Mouse (Mus musculus): ENCODE results near the gene H2afy2.

Gene H2afy2

DNA sequence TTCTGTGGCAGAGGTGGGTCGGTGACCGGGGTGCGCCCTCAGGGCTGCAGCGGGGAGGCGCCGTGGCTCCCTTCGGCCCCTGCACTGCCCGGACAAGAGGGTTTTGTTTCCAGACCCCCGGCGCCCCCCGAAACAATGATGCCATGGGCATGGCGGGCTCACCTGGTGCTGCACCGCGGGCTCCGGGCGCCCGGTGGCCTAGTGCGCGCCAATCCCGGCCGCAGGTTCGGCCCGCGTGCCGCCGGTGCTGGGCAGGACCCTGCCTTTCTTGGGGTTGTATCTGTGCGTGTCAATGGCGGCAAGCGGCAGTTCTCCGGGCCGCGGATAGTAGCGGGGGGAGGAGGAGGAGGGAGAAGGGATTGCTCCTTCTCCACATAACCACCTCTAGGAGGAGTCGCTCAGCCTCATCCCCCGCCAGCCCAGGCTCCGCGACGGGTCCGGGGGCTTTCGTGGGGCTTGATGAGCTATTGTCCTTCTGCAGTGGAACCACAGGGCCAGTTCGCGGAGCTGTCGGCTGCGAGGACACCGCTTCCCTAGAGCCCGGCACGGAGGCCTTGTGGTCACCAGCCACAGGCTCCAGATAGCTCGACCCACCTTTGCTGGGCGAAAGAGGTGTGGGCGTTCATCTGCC, at the start of gene H2afy2:
Gene H2afy2 (minus strand): TSS at position 527 of the 631 bp plus-strand sequence.
- DNase-seq (ENCODE audit: inconsistent age in 2 of 2, low spot score in 1 of 2), result peak; percentile 74 to 90

DNA sequence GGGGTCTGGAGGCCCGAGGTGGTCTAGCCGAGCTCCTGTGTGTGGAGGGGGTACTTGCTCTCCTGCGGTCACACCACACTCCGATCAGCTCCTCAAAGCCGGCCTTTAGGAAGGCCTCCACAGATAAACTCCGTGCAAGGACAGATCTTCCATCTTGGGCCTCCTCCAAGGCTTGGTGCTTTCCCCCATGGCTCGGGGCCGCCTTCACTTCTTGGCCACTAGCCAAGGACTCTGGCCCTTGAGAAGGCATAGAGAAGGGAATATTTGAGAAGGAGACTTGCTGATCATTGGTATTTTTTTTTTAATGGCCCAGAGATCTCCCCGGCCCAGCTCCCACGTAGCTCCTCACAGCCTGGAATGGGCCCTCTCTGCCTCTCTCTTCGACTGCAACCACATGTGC, 48.8 kb upstream of the H2afy2 start:
- DNase-seq (ENCODE audit: inconsistent age in 2 of 2, low spot score in 1 of 2), result peak; percentile 18 to 39

DNA sequence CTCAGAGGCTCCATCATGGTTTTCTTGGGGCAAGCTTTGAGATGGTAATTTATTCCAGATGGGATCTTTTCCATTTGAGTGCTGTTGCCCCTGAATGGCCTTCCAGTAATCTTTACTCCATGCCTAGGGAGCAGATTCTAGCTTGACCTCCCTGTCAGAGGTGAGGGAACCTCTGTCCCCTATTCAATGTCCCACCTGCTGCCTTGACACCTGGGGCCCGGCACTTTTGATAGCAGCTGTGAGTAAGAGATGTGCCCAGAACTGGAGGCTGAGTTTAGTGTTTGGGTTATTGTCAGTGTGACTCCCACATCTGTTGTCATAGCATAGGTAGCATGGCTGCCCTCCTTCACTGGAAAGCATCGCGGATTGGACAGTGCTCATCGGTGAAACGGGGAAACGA, 47.8 kb upstream of the H2afy2 start:
- no peak for DNase-seq (ENCODE audit: inconsistent age in 2 of 2, low spot score in 1 of 2)

DNA sequence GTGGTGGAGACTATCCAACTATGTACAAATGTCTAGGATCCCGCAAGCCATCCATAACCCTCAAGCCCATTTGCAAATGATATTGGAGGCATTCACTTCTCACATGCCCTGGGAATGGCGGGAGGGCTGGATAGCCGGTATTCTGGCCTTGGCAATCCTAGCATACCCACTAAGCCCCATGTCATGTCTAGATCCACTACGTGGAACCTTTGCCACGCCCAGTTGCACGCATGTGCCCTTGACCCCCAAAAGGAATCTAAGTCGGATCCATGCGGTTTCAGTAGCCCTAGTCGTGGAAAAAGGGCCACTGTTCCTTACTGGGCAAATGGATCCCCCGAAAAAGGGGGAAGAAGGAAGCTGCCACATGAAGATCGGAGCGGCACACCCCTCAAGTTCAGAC, 47.3 kb upstream of the H2afy2 start:
- no peak for DNase-seq (ENCODE audit: inconsistent age in 2 of 2, low spot score in 1 of 2)

DNA sequence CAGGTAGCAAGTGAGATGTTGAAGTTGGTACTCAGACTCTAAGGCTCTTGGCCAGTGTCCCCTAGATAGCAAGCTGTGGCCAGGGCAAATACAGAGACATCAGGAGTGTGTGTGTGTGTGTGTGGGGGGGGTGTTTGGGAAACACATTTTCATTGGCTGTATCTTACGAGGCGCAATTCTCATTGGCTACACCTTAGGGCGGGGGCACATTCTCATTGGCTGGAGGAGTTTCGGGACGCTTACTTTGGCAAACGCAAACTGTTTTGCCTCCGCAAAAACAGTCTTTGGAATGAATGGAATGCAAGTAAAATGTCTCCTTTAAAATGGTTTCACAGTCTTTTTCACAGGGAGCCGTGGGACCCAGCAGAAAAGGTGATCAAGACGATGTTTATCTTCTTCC, 46.9 kb upstream of the H2afy2 start:
- no peak for DNase-seq (ENCODE audit: inconsistent age in 2 of 2, low spot score in 1 of 2)

DNA sequence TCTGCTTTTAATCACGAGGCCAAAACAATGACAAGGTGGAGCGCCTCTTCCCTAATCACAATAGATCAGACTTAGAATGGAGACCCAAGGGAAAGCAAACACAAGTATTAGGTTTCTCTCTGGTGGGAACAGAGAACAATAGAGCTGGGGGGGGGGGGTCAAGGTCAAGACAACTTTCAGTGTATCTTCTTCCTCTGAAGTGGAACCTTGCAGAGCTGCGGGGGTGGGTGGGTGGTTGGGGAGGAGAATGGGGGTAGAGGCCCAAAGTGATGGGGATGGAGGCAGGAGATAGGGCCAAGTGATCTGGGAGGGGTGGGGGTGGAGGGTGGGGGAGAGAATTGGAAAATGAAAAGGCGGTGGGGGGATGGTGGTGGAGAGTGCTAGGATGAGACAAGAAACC, 45.1 kb upstream of the H2afy2 start:
- DNase-seq (ENCODE audit: inconsistent age in 2 of 2, low spot score in 1 of 2), result no peak

DNA sequence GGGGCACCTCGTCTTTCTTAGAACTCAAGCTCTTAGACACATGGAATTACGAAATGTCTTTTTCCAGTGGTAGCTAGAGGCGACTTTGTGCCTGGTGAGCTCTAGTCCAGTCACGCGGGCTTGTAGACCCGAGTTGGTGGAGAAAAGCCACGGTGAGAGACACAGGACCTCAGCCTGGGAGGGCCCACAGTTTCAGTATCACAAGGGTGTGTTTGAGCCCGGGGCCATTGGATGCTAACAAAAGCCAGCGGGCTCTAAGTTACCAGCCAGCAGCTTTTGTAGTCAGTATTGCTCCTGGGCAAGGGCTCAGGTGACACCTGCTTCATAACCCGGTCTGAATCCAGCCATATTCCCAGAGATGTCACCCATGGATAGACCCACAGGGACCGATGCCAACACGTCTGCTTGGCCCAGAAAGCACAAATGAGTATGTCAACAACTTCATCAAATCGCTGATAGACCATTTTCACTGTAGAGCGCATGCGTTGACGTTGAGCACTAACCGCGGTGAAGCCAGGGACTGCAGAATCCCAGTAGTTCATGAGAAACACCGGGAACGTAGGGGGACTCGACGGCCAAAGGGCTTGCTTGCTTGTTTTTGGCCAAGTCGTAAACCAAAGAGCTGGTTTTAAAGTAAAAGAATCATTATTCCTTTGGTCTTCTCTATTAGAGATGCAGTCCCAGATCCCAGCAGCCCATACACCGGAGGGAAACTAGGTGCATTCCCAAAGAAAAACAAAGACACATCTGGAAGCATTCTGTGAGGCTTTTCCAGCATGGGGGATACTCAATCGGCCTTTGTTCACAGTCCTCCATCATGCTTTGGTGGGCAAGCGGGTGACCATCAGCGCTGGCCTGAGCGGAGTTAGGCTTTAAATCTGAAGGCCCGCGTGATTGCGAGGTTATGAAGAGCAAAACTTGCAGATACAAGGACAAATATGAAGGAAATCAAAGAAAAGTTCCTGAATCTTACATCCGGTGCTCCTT, 44.3 kb upstream of the H2afy2 start:
- no peak for DNase-seq (ENCODE audit: inconsistent age in 2 of 2, low spot score in 1 of 2)

DNA sequence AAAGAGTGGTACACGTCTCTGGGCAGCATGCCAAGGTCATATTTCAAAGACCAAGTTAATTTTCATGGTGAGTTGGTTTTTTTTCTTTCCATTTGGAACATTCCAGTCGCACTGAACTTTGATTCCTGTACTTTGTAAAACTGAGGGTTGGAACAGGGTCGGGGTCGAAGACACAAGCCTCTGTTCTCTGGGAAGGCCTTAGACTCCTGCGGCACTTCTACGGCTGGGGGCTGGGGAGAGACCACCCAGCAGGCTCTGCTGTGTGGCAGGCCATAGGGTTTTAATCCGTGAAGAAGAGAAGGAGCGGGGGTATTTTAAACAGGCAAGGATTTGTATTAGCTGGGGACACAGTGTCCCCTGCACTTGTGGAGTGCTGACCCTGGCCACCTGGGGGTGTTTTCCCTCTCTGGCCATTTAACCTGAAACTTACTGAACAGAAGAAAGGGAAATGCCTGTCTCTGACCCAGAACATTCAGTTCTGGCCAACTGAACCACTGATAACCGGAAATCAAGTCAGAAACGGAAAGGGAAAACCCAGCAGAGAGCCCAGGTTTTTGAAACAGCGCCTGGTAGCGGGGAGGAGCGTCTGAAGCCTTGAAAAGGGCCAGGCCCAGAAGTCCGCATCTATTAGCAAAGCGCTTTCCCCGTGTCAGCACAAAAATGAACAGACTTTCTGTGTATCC, 42.9 kb upstream of the H2afy2 start:
- DNase-seq (ENCODE audit: inconsistent age in 2 of 2, low spot score in 1 of 2), result peak; percentile 61 to 75

DNA sequence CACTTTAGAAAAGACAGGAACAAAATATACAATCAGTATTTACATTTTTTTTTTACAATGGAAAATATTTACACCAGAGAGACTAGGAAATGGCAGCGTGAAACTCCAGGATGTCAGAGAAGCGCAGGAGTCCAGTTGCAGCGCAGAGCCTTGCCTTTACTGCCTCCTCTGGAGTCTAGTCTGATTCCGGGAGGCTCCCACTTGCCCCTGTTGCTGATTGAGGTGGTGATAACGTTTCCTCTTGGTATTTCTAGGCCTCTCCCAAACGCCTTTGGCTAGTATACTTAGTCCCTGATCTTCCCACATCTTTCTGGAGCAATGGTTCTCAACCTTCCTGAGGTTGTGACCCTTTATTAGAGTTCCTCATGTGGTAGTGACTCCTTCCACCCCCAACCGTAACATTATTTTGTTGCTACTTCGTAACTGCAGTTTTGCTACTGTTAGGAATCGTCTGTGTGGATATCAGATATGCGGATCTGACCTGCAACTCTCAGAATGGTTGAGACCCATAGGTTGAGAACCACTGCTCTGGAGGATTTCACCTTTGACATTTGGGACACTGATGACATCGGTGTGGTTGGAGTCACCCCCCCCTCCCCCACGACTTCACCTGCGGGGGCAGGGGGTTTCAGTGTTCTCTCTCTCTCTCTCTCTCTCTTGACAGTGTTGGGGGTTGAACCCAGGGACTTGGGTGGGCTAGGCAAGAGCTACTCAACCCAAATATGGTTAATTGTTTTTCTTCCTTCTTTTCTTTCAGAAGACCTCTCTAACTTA, 42.2 kb upstream of the H2afy2 start:
- peak in 1 of 2 experiments; percentile 18 for DNase-seq (ENCODE audit: inconsistent age in 2 of 2, low spot score in 1 of 2)

DNA sequence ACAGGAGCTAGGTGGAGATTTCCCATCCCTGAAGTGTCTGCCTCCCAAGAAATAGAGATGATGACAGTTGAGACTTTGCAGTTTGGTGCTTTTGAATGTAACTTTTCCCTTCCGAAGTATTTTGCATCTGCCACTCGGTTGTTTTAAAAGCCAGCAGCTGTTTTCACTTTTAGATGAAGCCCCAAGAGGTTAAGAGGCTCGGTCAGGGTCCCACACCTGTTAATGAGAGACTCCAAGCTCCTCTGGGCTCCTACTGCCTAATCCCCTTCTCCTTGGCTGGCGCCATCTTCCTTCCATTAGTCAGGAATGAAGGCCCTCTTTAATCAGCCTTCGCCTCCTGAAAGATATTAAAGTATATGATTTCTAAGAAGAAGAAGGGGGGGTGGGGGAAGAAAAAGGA, 41.6 kb upstream of the H2afy2 start:
- no peak for DNase-seq (ENCODE audit: inconsistent age in 2 of 2, low spot score in 1 of 2)

DNA sequence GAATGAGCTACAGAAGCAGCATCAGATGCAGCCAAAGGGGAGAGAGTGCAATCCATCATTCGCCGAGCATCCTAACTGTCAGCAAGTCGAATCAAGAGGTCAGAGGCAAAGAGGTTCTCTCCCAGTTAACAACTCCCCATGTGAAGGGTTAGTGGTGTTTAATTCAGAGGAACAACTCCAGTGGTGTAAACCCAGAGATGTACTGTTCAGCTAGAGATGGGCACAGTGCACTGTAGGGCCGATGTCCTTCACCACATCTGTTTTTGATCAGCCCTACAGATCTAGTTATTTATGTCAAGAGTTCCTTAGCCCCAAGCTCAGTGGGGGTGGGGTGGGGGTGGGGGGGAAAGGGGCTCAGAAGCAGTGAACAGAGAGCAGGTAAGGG, 39.8 kb upstream of the H2afy2 start:
- no peak for DNase-seq (ENCODE audit: inconsistent age in 2 of 2, low spot score in 1 of 2)

DNA sequence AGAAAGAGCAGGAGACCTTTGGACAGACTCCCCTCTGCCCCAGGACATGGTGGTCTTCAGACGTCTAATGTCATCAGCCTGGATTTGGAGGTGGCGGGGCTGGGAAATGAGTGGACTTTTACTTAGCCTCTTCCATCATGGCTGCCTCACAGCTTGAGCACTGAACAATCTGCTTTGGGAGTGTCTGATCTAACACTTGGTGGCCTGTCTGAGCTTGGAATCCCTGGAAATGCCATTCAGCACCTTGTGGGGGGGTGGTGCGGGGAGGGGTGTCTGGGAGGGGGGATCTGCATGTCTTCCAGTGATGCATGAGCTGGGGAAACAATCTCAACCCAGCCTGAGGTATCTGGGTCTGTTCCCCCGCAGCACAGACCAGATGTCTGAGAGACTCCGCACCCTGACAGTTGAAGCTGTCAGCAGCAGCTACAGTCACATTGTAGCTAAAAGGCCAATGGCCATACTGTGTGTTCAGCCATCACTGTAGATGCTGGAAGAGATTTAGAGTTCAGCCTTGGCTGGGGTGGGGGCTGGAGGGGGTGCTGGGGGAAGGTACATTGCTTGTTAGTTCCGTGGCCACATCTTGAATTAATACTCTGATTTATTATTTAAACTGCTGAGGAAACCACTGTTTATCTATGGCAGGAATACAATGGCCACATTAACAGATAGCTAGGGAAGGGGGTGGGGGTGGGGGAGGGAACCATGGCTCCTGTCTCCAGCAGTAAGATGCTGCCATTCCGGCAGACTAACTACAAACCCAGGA, 39.2 kb upstream of the H2afy2 start:
- no peak for DNase-seq (ENCODE audit: inconsistent age in 2 of 2, low spot score in 1 of 2)

DNA sequence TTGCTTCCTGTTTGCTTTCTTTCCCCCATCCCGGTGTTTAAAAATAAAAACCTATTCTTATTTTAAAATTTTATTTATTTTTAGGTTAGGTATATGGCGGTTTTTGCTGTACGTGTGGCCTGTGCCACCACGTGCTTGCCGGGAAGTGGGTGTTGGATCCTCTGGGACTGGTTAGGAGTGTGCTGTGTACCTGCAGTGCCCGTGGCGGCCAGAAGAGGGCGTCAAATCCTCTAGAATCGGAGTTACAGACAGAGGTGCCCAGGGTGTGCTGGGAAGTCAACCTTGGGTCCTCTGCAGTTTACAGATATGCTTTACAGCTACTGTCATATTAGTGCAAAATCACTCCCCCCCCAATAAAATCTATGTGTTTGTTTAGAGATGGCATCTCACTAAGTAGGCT, 36.1 kb upstream of the H2afy2 start:
- peak in 1 of 2 experiments; percentile 22 for DNase-seq (ENCODE audit: inconsistent age in 2 of 2, low spot score in 1 of 2)

DNA sequence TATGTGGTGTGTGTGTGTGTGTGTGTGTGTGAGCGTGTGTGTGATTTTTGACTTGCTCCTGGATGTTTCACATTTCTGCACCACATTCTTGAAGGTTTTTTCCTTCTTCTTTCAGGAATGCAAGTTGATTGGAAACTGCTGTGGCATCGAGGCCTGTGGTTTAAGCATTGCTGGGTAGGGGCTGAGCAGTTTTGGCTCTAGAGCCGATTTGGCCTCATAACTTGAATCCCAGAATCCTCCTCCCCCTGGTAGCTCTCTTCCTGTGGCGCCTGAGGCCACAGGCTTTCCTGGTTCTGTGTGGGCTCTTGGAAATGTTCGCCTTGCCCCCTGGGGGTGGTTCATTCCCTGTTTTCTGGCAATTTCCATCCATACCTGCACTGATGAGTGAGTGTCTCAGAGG, 28.0 kb upstream of the H2afy2 start:
- no peak for DNase-seq (ENCODE audit: inconsistent age in 2 of 2, low spot score in 1 of 2)

DNA sequence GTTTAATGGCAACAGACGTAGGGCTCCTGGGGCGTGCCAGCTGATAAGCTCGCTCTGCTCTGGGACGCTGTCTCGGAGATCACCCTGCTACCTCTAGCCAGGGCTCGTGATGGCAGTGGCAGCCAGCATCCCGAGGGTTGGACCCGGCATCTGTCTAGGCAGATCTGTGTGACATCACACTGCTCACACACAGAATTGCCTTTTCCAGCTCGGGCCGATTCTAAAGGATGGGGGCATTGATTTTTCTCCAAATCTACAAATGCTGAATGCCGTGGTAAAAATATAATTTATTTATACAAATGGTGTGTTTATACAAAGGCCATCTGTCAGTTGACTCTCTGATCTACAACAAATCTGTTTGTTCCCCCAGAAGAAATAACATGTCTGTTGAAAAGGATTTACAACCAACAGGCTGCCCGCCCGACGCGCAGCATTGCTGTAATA, 14.2 kb upstream of the H2afy2 start:
- no peak for DNase-seq (ENCODE audit: inconsistent age in 2 of 2, low spot score in 1 of 2)

DNA sequence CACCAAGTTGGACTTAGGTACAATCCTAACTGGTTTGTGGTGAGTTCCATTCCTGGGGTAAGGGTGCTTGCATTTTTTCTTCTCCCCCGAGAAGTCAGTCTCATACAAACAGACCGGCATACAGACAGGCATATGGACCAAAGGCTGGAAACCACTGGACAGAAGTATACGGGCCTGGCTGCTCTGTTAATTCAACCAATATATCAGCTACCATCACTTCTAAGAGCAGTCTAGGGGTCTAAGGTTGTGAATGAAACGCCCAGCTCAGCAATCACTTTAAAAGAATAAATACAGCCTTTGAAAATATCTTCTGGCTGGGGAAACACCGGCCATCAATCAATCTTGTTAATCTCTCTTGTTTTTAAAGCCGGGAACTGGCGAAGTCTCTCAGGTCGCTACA, 11.5 kb upstream of the H2afy2 start:
- no peak for DNase-seq (ENCODE audit: inconsistent age in 2 of 2, low spot score in 1 of 2)

DNA sequence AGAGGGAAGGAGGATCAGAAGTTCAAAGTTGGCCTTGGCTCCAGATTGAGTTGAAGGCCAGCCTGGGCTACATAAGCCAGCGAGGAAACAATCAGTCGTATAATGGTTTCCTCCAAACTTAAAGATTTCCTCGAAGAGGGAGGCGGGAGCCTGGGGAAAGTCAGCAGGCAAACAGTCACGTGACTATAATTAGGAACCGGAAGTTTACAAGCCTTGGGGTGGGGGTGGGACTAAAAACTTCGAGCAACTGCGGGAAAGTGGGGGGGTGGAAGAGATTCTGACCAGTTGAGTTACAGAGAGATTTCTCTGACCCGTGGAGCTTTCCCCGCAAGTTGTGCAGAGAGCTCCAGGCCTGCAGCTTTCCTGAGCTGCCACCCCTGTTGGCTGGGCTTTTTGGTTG, 11.0 kb upstream of the H2afy2 start:
- DNase-seq (ENCODE audit: inconsistent age in 2 of 2, low spot score in 1 of 2), result no peak

DNA sequence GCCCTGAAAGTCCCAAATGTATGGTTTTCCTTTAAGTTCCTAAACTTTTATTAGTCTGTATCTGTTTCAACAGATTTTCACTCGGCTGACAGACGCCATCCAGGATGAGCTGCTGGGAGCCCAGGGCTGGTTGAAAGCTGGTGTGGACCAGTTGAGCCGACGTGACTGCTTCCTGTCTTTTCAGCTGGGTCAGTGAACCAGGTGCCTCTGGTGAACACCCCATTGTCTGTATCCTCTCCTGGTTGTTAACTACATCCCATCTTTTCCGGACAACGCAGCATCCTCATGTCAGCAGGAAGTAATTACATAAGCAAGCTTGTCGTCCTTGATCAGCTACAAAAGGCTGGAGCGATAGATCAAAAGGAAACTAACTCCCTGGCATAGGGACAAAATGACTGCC, 9.1 kb upstream of the H2afy2 start:
- DNase-seq (ENCODE audit: inconsistent age in 2 of 2, low spot score in 1 of 2), result peak in 1 of 2 experiments; percentile 43

DNA sequence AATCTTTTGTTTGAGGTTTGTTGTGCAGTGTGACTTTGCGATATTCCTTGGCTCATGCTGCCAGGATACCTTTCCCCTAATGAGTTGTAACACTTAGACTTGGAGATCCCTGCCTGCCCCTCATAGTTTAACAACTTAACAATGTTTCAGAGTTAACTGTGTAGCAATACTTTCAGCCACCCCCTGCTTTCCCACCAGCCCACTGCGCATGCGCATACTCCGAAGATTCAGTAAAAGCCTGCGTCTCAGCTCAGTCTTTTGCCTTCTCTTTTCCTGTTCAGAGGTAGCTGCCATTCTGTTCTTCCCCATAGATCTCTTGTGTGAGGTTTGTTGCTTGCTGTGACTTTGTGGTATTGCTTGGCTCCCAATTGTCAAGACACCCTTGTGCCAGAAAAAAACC, 4.6 kb upstream of the H2afy2 start:
- DNase-seq (ENCODE audit: inconsistent age in 2 of 2, low spot score in 1 of 2), result no peak

All from adrenal gland, adult (tissue).